Mouse (Mus musculus) hindbrain, embryonic 14.5 days (tissue): ENCODE measurements around the gene Map3k15. TPM values are rescaled to one million over a fixed set of nuclear protein-coding genes. Genes with fewer than 3 reads are reported as not detected.
A peak's percentile ranks its signal among the peaks of the same experiment; 100 is the strongest.

Experiments used
- ATAC-seq: fragments of 200-750 bp; cut with Nextera tagmentation; 2 replicates; pipeline ENCODE4 v1.8.0; 2017; ENCODE audit warnings: moderate number of reproducible peaks, mild to moderate bottlenecking, moderate TSS enrichment, moderate library complexity; ENCODE audit not compliant: low FRiP score
- DNase-seq: peaks from one replicate; pipeline ENCODE4 v3.0.0-alpha.2; 2015; ENCODE audit warnings: low spot score
- H3K27ac ChIP-seq: fragments of 300-500 bp; sonication (generic); 2 replicates; pipeline ENCODE4 v1.5.1; 2014; ENCODE audit warnings: mild to moderate bottlenecking, moderate library complexity
- H3K27me3 ChIP-seq: fragments of 300-500 bp; sonication (generic); 2 replicates; pipeline ENCODE4 v1.6.1; 2014; ENCODE audit warnings: mild to moderate bottlenecking, low read length, mixed read lengths; ENCODE audit not compliant: control insufficient read depth, insufficient read depth
- H3K36me3 ChIP-seq: fragments of 300-500 bp; sonication (generic); replicated peaks from 2 replicates; pipeline ENCODE4 v1.6.1; 2014; ENCODE audit not compliant: control insufficient read depth, insufficient read depth
- H3K4me1 ChIP-seq: fragments of 300-500 bp; sonication (generic); replicated peaks from 2 replicates; pipeline ENCODE4 v1.6.1; 2014; ENCODE audit warnings: antibody characterized with exemption, low read length, mixed read lengths; ENCODE audit not compliant: control insufficient read depth, insufficient read depth
- H3K4me2 ChIP-seq: fragments of 300-500 bp; sonication (generic); replicated peaks from 2 replicates; pipeline ENCODE4 v1.6.1; 2014; ENCODE audit warnings: mild to moderate bottlenecking, moderate library complexity
- H3K4me3 ChIP-seq: fragments of 300-500 bp; sonication (generic); replicated peaks from 2 replicates; pipeline ENCODE4 v1.5.1; 2014; ENCODE audit warnings: mild to moderate bottlenecking, low read length
- H3K9ac ChIP-seq: fragments of 300-500 bp; sonication (generic); 2 replicates; pipeline ENCODE4 v1.6.1; 2014
- H3K9me3 ChIP-seq: fragments of 300-500 bp; sonication (generic); 2 replicates; pipeline ENCODE4 v1.6.1; 2016; ENCODE audit warnings: low read length; ENCODE audit not compliant: control insufficient read depth
- whole genome bisulfite sequencing: fragments of 180-500 bp; shearing (Covaris S2); extraction: QIAGEN DNeasy Blood & Tissue Kit; methylation state at CpG from one replicate; pipeline ENCODE4 v1.1.7; 2014; 5-methylcytosine and 5-hydroxymethylcytosine counted together
- polyA plus RNA-seq: library from polyadenylated mRNA; unstranded; fragments of >200 nt; fragmentation: Nextera tagmentation; extraction: Ambion mirVana; gene quantifications from 2 replicates; pipeline ENCODE4 v1.2.1, GENCODE M21; 2014

Map3k15 gene
- polyA plus RNA-seq, result 0.18 and 0.32 TPM in 2 replicates

- H3K27ac ChIP-seq, result no peak within 1 kb of the TSS
- peak within 1 kb of the TSS; percentile 40 for H3K4me3 ChIP-seq
- H3K9ac ChIP-seq, result peak within 1 kb of the TSS; percentile 31; the same call in 1 of the 2 replicates
- H3K36me3 ChIP-seq, result no peaks in the 10 kb centered on the region
- H3K4me1 ChIP-seq, result no peaks in the 10 kb centered on the region
- DNase-seq (peak; percentile 27), ATAC-seq (peak; percentile 40; the same call in 1 of the 2 replicates)
- H3K9me3 ChIP-seq, result no peaks in the 10 kb centered on the region
- H3K4me2 ChIP-seq, result peak within 1 kb of the TSS; percentile 65
- peaks cover 36% of the 10 kb centered on the region; the same call in 1 of the 2 replicates for H3K27me3 ChIP-seq
- 14% methylated on average over 54 of the region's 108 CpGs for WGBS
Observed at GRCm38 (mm10) chrX:159988002-159988960, at the start of gene Map3k15. Gene Map3k15, plus strand, starts transcription at chrX:159988433.

GRCm38 (mm10) chrX:159942569-159942968 is 45.7 kb upstream of the Map3k15 start:
- WGBS, result 83% methylated on average over 2 of the region's 2 CpGs

GRCm38 (mm10) chrX:159943586-159943985 is 44.6 kb upstream of the Map3k15 start:
- Histone ChIP-seq H3K27ac (no peak overlapping the region), H3K9ac (no peak overlapping the region), H3K36me3 (no peaks in the 10 kb centered on the region), H3K27me3 (no peaks in the 10 kb centered on the region; the same call in 1 of the 2 replicates), H3K4me1 (no peaks in the 10 kb centered on the region), H3K9me3 (no peaks in the 10 kb centered on the region), H3K4me2 (no peak overlapping the region), H3K4me3 (no peak overlapping the region)
- no peak for DNase-seq
- no peak for ATAC-seq
- 71% methylated on average over 1 of the region's 1 CpGs for WGBS

More at GRCm38 (mm10) chrX:159942569-159942968, 45.7 kb upstream of the Map3k15 start:
- H3K27me3 ChIP-seq, result no peaks in the 10 kb centered on the region; the same call in 1 of the 2 replicates
- no peak for DNase-seq
- H3K4me1 ChIP-seq, result no peaks in the 10 kb centered on the region
- H3K4me2 ChIP-seq, result no peak overlapping the region
- no peak overlapping the region for H3K4me3 ChIP-seq
- no peak overlapping the region for H3K27ac ChIP-seq
- H3K9me3 ChIP-seq, result no peaks in the 10 kb centered on the region
- H3K36me3 ChIP-seq, result no peaks in the 10 kb centered on the region
- ATAC-seq, result no peak
- H3K9ac ChIP-seq, result no peak overlapping the region

- H3K4me3 ChIP-seq, result no peak overlapping the region
- no peak for DNase-seq
- no peaks in the 10 kb centered on the region for H3K36me3 ChIP-seq
Observed at GRCm38 (mm10) chrX:159953546-159954429, 34.4 kb upstream of the Map3k15 start.

GRCm38 (mm10) chrX:159954430-159954779 is 33.8 kb upstream of the Map3k15 start:
- ATAC-seq (peak; percentile 24; the same call in 1 of the 2 replicates), DNase-seq (no peak)
- Histone ChIP-seq H3K4me3 (no peak overlapping the region), H3K27me3 (peaks cover 18% of the 10 kb centered on the region; the same call in 1 of the 2 replicates), H3K9me3 (no peaks in the 10 kb centered on the region), H3K36me3 (no peaks in the 10 kb centered on the region), H3K4me1 (no peaks in the 10 kb centered on the region), H3K4me2 (no peak overlapping the region), H3K9ac (no peak overlapping the region), H3K27ac (no peak overlapping the region)
- 67% methylated on average over 4 of the region's 4 CpGs for WGBS

More at GRCm38 (mm10) chrX:159953546-159954429, 34.4 kb upstream of the Map3k15 start:
- no peak overlapping the region for H3K9ac ChIP-seq
- WGBS, result 78% methylated on average over 7 of the region's 7 CpGs
- H3K27me3 ChIP-seq, result peaks cover 18% of the 10 kb centered on the region; the same call in 1 of the 2 replicates
- H3K4me2 ChIP-seq, result no peak overlapping the region
- H3K27ac ChIP-seq, result no peak overlapping the region
- H3K4me1 ChIP-seq, result no peaks in the 10 kb centered on the region
- H3K9me3 ChIP-seq, result no peaks in the 10 kb centered on the region
- no peak for ATAC-seq

GRCm38 (mm10) chrX:159955433-159955832 is 32.8 kb upstream of the Map3k15 start:
- WGBS, result 93% methylated on average over 6 of the region's 6 CpGs
- Histone ChIP-seq H3K9me3 (no peaks in the 10 kb centered on the region), H3K4me1 (no peaks in the 10 kb centered on the region), H3K4me2 (no peak overlapping the region), H3K27ac (no peak overlapping the region), H3K27me3 (peaks cover 13% of the 10 kb centered on the region; the same call in 1 of the 2 replicates), H3K9ac (no peak overlapping the region), H3K36me3 (no peaks in the 10 kb centered on the region), H3K4me3 (no peak overlapping the region)
- DNase-seq, result no peak
- ATAC-seq, result no peak

- 85% methylated on average over 2 of the region's 2 CpGs for WGBS
- no peak overlapping the region for H3K4me3 ChIP-seq
- ATAC-seq (no peak), DNase-seq (no peak)
- no peaks in the 10 kb centered on the region for H3K36me3 ChIP-seq
- no peaks in the 10 kb centered on the region for H3K9me3 ChIP-seq
- no peak overlapping the region for H3K4me2 ChIP-seq
- H3K27ac ChIP-seq, result no peak overlapping the region
- H3K9ac ChIP-seq, result no peak overlapping the region
- H3K27me3 ChIP-seq, result peaks cover 4% of the 10 kb centered on the region; the same call in 1 of the 2 replicates
- no peaks in the 10 kb centered on the region for H3K4me1 ChIP-seq
Observed at GRCm38 (mm10) chrX:159961385-159961784, 26.8 kb upstream of the Map3k15 start.

GRCm38 (mm10) chrX:159963273-159963672 is 25.0 kb upstream of the Map3k15 start:
- 34% methylated on average over 4 of the region's 4 CpGs for WGBS
- Histone ChIP-seq H3K36me3 (no peaks in the 10 kb centered on the region), H3K4me3 (no peak overlapping the region), H3K9ac (no peak overlapping the region), H3K9me3 (no peaks in the 10 kb centered on the region), H3K27ac (no peak overlapping the region; the same call in 1 of the 2 replicates), H3K27me3 (no peaks in the 10 kb centered on the region; the same call in 1 of the 2 replicates), H3K4me2 (no peak overlapping the region), H3K4me1 (no peaks in the 10 kb centered on the region)
- peak; percentile 56; the same call in 1 of the 2 replicates for ATAC-seq
- DNase-seq, result peak; percentile 87
